ENCODE assay signal across 23 mouse cellular contexts in genomic region chr6:43382750-43383149, GRCm38 (mm10).
DNase-seq lines count a peak whose midpoint lies in the region; ATAC-seq lines count a peak whose summit lies in the region.
"Had no signal": no experiment of that assay in that cellular context is flagged by ENCODE, and none has a peak within 500 bp of the region (broad histone marks: within the 10 kb centered on the region; RNA-seq: fewer than 3 reads in every experiment).

No protein-coding gene starts in this region.

- no peak for ATAC-seq in midbrain, embryonic 11.5 days (ENCODE audit: low FRiP score)
- ATAC-seq: forebrain, embryonic 13.5 days; forebrain, embryonic 16.5 days; hindbrain, embryonic 16.5 days; intestine, postnatal 0 days had no signal

- H3K9me3 ChIP-seq in midbrain, embryonic 11.5 days (ENCODE audit: control insufficient read depth, low read length) = no peaks in the 10 kb centered on the region
- H3K9me3 ChIP-seq: forebrain, embryonic 10.5 days; forebrain, embryonic 13.5 days; heart, embryonic 12.5 days; hindbrain, embryonic 10.5 days; hindbrain, embryonic 13.5 days had no signal

- H3K4me2 ChIP-seq in midbrain, embryonic 11.5 days = no peak overlapping the region
- H3K4me2 ChIP-seq: forebrain, embryonic 13.5 days; heart, embryonic 12.5 days; hindbrain, embryonic 13.5 days had no signal

- intact Hi-C loops in gastrocnemius, postnatal 14 days (cut with DNase I; ENCODE audit: low total_unique reads) = no loop called here

- WGBS in midbrain, embryonic 11.5 days = 85% methylated on average over 3 of the region's 3 CpGs

- H3K9ac ChIP-seq in midbrain, embryonic 11.5 days (ENCODE audit: low read length) = no peak overlapping the region
- H3K9ac ChIP-seq: forebrain, embryonic 13.5 days; heart, embryonic 12.5 days; hindbrain, embryonic 13.5 days had no signal

- no peaks in the 10 kb centered on the region for H3K4me1 ChIP-seq in midbrain, embryonic 11.5 days (ENCODE audit: control insufficient read depth, insufficient read depth, low read length)
- H3K4me1 ChIP-seq: forebrain, embryonic 13.5 days had no signal

- H3K27ac ChIP-seq in midbrain, embryonic 11.5 days (ENCODE audit: low read depth, low read length) = no peak overlapping the region
- H3K27ac ChIP-seq: forebrain, embryonic 10.5 days; forebrain, embryonic 13.5 days; gastrocnemius, adult 2 months; hindbrain, embryonic 10.5 days; hindbrain, embryonic 13.5 days had no signal

- H3K27me3 ChIP-seq in midbrain, embryonic 11.5 days (ENCODE audit: control insufficient read depth, insufficient read depth, low read length) = no peaks in the 10 kb centered on the region
- H3K27me3 ChIP-seq: forebrain, embryonic 13.5 days; heart, embryonic 12.5 days; hindbrain, embryonic 13.5 days had no signal

- H3K36me3 ChIP-seq in midbrain, embryonic 11.5 days (ENCODE audit: control insufficient read depth, insufficient read depth, low read length) = no peaks in the 10 kb centered on the region
- H3K36me3 ChIP-seq: forebrain, embryonic 10.5 days; heart, embryonic 12.5 days; hindbrain, embryonic 10.5 days; hindbrain, embryonic 13.5 days had no signal

- H3K4me3 ChIP-seq in midbrain, embryonic 11.5 days (ENCODE audit: low read depth, low read length) = no peak overlapping the region
- H3K4me3 ChIP-seq: forebrain, embryonic 10.5 days; forebrain, embryonic 13.5 days; gastrocnemius, adult 2 months; heart, embryonic 12.5 days; hindbrain, embryonic 10.5 days; hindbrain, embryonic 13.5 days had no signal

- DNase-seq in 3134 (ENCODE audit: extremely low read depth, insufficient read length, low spot score) = peak; percentile 10
- DNase-seq in CD4-positive, CD25-positive, alpha-beta regulatory T cell, adult 2 months (ENCODE audit: low read depth, low spot score) = peak; percentile 5
- peak; percentile 23 for DNase-seq in induced T-regulatory cell, adult 2 months (ENCODE audit: low read depth)
- no peak for DNase-seq in gastrocnemius, postnatal 14 days
- no peak for DNase-seq in midbrain, embryonic 11.5 days (ENCODE audit: low spot score, missing footprints)
- DNase-seq in neural tube, embryonic 10.5 days (ENCODE audit: extremely low spot score, low spot score) = no peak
- DNase-seq: adrenal gland, adult 8-10 months; adrenal gland, postnatal 25 days; cerebellum, adult 11-12 months; cerebellum, adult 8-10 months; cerebellum, postnatal 14 days; gastrocnemius, adult 2 months; gastrocnemius, postnatal 25 days; heart, adult 18-20 months; kidney, adult 8-10 months had no signal

Comparison
In these comparisons a context has a peak if more than half of its experiments do, and no peak if none do; other contexts are left out.
1. DNase-seq: peak in 3134 (single experiment), CD4-positive, CD25-positive, alpha-beta regulatory T cell, adult 2 months (single experiment) and induced T-regulatory cell, adult 2 months (single experiment); none in gastrocnemius, postnatal 14 days (single experiment), midbrain, embryonic 11.5 days (single experiment) and neural tube, embryonic 10.5 days (single experiment).